Comparison of ENCODE assay signal across 8 mouse cellular contexts in the genomic region with DNA sequence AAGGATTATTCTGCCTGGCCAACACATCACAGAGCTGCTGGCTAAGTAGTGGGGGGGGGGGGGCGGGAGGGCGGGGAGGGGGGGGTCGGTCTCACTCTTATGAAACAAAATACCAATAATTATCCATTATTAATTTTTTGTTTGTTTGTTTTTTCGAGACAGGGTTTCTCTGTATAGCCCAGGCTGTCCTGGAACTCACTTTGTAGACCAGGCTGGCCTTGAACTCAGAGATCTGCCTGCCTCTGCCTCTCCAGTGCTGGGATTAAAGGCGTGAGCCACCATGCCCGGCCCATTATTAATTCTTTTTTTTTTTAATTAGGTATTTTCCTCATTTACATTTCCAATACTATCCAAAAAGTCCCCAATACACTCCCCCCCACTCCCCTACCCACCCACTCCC. TPM values are rescaled to one million over a fixed set of nuclear protein-coding genes. Genes with fewer than 3 reads are reported as not detected.
A peak's percentile ranks its signal among the peaks of the same experiment; 100 is the strongest.
DNase-seq lines count a peak whose midpoint lies in the region; ATAC-seq and TF ChIP-seq lines count a peak whose summit lies in the region.
"Not testable (repeated sequence)": the region's sequence is repeated elsewhere in the genome, so short reads cannot be mapped to it uniquely, and the experiment has no call there.

No protein-coding gene starts in this region.

- H3K9ac ChIP-seq in ES-Bruce4 (ENCODE audit: low read depth, poor library complexity, severe bottlenecking) = 0 out of 2 replicates have a peak overlapping the region, but pooled peaks have one; percentile 18
- peak overlapping the region; percentile 85 for H3K9ac ChIP-seq in embryonic facial prominence, embryonic 14.5 days (ENCODE audit: low read depth, low read length)
- H3K9ac ChIP-seq in heart, adult 2 months (ENCODE audit: low read depth, low read length) = peak overlapping the region; percentile 43; the same call in 1 of the 2 replicates
- H3K9ac ChIP-seq in hindbrain, embryonic 14.5 days = peak overlapping the region; percentile 81
- peak overlapping the region; percentile 76; the same call in 1 of the 2 replicates for H3K9ac ChIP-seq in liver, embryonic 15.5 days
- H3K9ac ChIP-seq in midbrain, embryonic 13.5 days (replicated peaks) = peak overlapping the region; percentile 89

- not testable (repeated sequence) for H3K27ac ChIP-seq in ES-Bruce4 (ENCODE audit: insufficient read depth, low read length); embryonic facial prominence, embryonic 14.5 days (replicated peaks; ENCODE audit: low read depth, low read length); heart, adult 2 months; liver, embryonic 15.5 days (replicated peaks); midbrain, embryonic 13.5 days; spleen, adult 2 months (ENCODE audit: insufficient read depth, low read length)
- peak overlapping the region; percentile 33; the same call in 1 of the 2 replicates for H3K27ac ChIP-seq in hindbrain, embryonic 14.5 days
- peak overlapping the region; percentile 82; the same call in 1 of the 2 replicates for H3K27ac ChIP-seq in layer of hippocampus, adult 2 months

- DNase-seq in embryonic facial prominence, embryonic 14.5 days (ENCODE audit: low spot score); heart, adult 2 months; hindbrain, embryonic 14.5 days (ENCODE audit: low spot score); layer of hippocampus, adult 2 months (ENCODE audit: low spot score in 2 of 2); spleen, adult 2 months (ENCODE audit: low read depth in 1 of 2, low spot score in 2 of 2): not testable (repeated sequence)

- peak overlapping the region; percentile 86 for H3K4me2 ChIP-seq in embryonic facial prominence, embryonic 14.5 days (ENCODE audit: low read depth, low read length)
- H3K4me2 ChIP-seq in hindbrain, embryonic 14.5 days (replicated peaks) = peak overlapping the region; percentile 94
- peak overlapping the region; percentile 96 for H3K4me2 ChIP-seq in liver, embryonic 15.5 days
- peak overlapping the region; percentile 93 for H3K4me2 ChIP-seq in midbrain, embryonic 13.5 days (replicated peaks)

- intact Hi-C loops in heart, adult 2 months (cut with DNase I) = loop anchor here (10.0 kb wide), 1 partner anchor 146 kb away; a partner anchor contains a TSS

- not testable (repeated sequence) for TF ChIP-seq EP300 in ES-Bruce4 (IDR thresholded peaks at IDR 0.05; ENCODE audit: insufficient read depth, low read depth, low read length); heart, adult 2 months (IDR thresholded peaks at IDR 0.05; ENCODE audit: insufficient read depth, low read depth, low read length)

- H3K9me3 ChIP-seq in ES-Bruce4 (replicated peaks; ENCODE audit: control insufficient read depth, insufficient read depth, low read length, poor library complexity, severe bottlenecking); embryonic facial prominence, embryonic 14.5 days (ENCODE audit: control insufficient read depth, low read length); hindbrain, embryonic 14.5 days (ENCODE audit: control insufficient read depth, low read length); liver, embryonic 15.5 days (replicated peaks); midbrain, embryonic 13.5 days: not testable (repeated sequence)

- not testable (repeated sequence) for ATAC-seq in embryonic facial prominence, embryonic 14.5 days (ENCODE audit: low read depth); hindbrain, embryonic 14.5 days (ENCODE audit: low FRiP score); liver, embryonic 15.5 days (ENCODE audit: insufficient read depth)
- peak; percentile 28; the same call in 1 of the 2 replicates for ATAC-seq in midbrain, embryonic 13.5 days

- TF ChIP-seq CTCF in ES-Bruce4 (IDR thresholded peaks at IDR 0.05; ENCODE audit: low read depth, low read length); heart, adult 2 months (IDR thresholded peaks at IDR 0.05); layer of hippocampus, adult 2 months (conservative IDR thresholded peaks at IDR 0.05); spleen, adult 2 months (IDR thresholded peaks at IDR 0.05; ENCODE audit: extremely low read depth, insufficient read depth, insufficient read length, insufficient replicate concordance): not testable (repeated sequence)

- WGBS in embryonic facial prominence, embryonic 14.5 days = 40% methylated on average over 6 of the region's 6 CpGs
- WGBS in heart, adult 2 months = 29% methylated on average over 6 of the region's 6 CpGs
- 35% methylated on average over 6 of the region's 6 CpGs for WGBS in hindbrain, embryonic 14.5 days
- WGBS in liver, embryonic 15.5 days (ENCODE audit: insufficient replicate concordance) = 20% methylated on average over 6 of the region's 6 CpGs
- 29% methylated on average over 6 of the region's 6 CpGs for WGBS in midbrain, embryonic 13.5 days
- 27% methylated on average over 6 of the region's 6 CpGs for WGBS in spleen, adult 2 months

- TF ChIP-seq POLR2A in ES-Bruce4 (IDR thresholded peaks at IDR 0.05; ENCODE audit: insufficient read depth, low read length); heart, adult 2 months (IDR thresholded peaks at IDR 0.05; ENCODE audit: insufficient read depth, low read depth, low read length); spleen, adult 2 months (IDR thresholded peaks at IDR 0.05; ENCODE audit: low read depth, low read length): not testable (repeated sequence)

- H3K27me3 ChIP-seq in ES-Bruce4 (ENCODE audit: control insufficient read depth, insufficient read depth, low read length, poor library complexity, severe bottlenecking); embryonic facial prominence, embryonic 14.5 days (replicated peaks; ENCODE audit: control insufficient read depth, insufficient read depth, low read length); heart, adult 2 months (ENCODE audit: control insufficient read depth, insufficient read depth, low read length); hindbrain, embryonic 14.5 days (ENCODE audit: control insufficient read depth, insufficient read depth, low read length); liver, embryonic 15.5 days; midbrain, embryonic 13.5 days; spleen, adult 2 months (ENCODE audit: control insufficient read depth, insufficient read depth, low read length): not testable (repeated sequence)

- H3K4me1 ChIP-seq in ES-Bruce4 (ENCODE audit: control insufficient read depth, insufficient read depth, low read length); embryonic facial prominence, embryonic 14.5 days (ENCODE audit: control insufficient read depth, insufficient read depth, low read length); heart, adult 2 months (ENCODE audit: control insufficient read depth, insufficient read depth, low read length); hindbrain, embryonic 14.5 days (replicated peaks; ENCODE audit: control insufficient read depth, insufficient read depth, low read length); spleen, adult 2 months (ENCODE audit: control insufficient read depth, insufficient read depth, insufficient read length): not testable (repeated sequence)
- peaks cover 21% of the 10 kb centered on the region for H3K4me1 ChIP-seq in liver, embryonic 15.5 days (replicated peaks)
- H3K4me1 ChIP-seq in midbrain, embryonic 13.5 days (replicated peaks) = peaks cover 22% of the 10 kb centered on the region

- peaks cover 42% of the 10 kb centered on the region for H3K36me3 ChIP-seq in ES-Bruce4 (ENCODE audit: control insufficient read depth, insufficient read depth, low read length, poor library complexity, severe bottlenecking)
- H3K36me3 ChIP-seq in embryonic facial prominence, embryonic 14.5 days (ENCODE audit: control insufficient read depth, insufficient read depth, low read length) = peaks cover 61% of the 10 kb centered on the region
- not testable (repeated sequence) for H3K36me3 ChIP-seq in heart, adult 2 months (ENCODE audit: control insufficient read depth, insufficient read depth, low read length)
- peaks cover 63% of the 10 kb centered on the region for H3K36me3 ChIP-seq in hindbrain, embryonic 14.5 days (replicated peaks; ENCODE audit: control insufficient read depth, insufficient read depth)
- peaks cover 72% of the 10 kb centered on the region for H3K36me3 ChIP-seq in liver, embryonic 15.5 days (replicated peaks)
- H3K36me3 ChIP-seq in midbrain, embryonic 13.5 days = peaks cover 71% of the 10 kb centered on the region
- peaks cover 25% of the 10 kb centered on the region for H3K36me3 ChIP-seq in spleen, adult 2 months (ENCODE audit: control insufficient read depth, insufficient read depth, low read length)

- not testable (repeated sequence) for H3K79me2 ChIP-seq in heart, adult 2 months (replicated peaks; ENCODE audit: control insufficient read depth, insufficient read depth, low read length)

- H3K4me3 ChIP-seq in ES-Bruce4 (ENCODE audit: low read depth, low read length) = peak overlapping the region; percentile 77
- H3K4me3 ChIP-seq in embryonic facial prominence, embryonic 14.5 days (ENCODE audit: low read depth, low read length) = peak overlapping the region; percentile 79
- peak overlapping the region; percentile 83 for H3K4me3 ChIP-seq in heart, adult 2 months
- H3K4me3 ChIP-seq in hindbrain, embryonic 14.5 days (replicated peaks; ENCODE audit: low read length) = peak overlapping the region; percentile 84
- peak overlapping the region; percentile 92 for H3K4me3 ChIP-seq in layer of hippocampus, adult 2 months
- peak overlapping the region; percentile 81 for H3K4me3 ChIP-seq in liver, embryonic 15.5 days (replicated peaks)
- H3K4me3 ChIP-seq in midbrain, embryonic 13.5 days (replicated peaks) = peak overlapping the region; percentile 81
- peak overlapping the region; percentile 79 for H3K4me3 ChIP-seq in spleen, adult 2 months (ENCODE audit: extremely low read depth, insufficient read depth, insufficient read length)

RNA-seq across cellular contexts. Expression of a gene that starts 0.4 kb away (rescaled TPM):
- 51.4 and 54.3 TPM in 2 replicates for polyA plus RNA-seq in ES-Bruce4 (2011; ENCODE audit: insufficient read depth, insufficient read length, low read depth, missing spikeins)
- 20.2 and 22.9 TPM in 2 replicates for polyA plus RNA-seq in embryonic facial prominence, embryonic 14.5 days (2014; fragmentation: Nextera tagmentation; extraction: Ambion mirVana)
- total RNA-seq in heart, adult 2 months (2021) = 1 to 10 TPM; 7.2 to 9.5 TPM
- polyA plus RNA-seq in heart, adult 2 months (2012; rRNA removed) = 20.4 and 24.3 TPM in 2 replicates
- 25.4 and 29.3 TPM in 2 replicates for polyA plus RNA-seq in hindbrain, embryonic 14.5 days (2014; fragmentation: Nextera tagmentation; extraction: Ambion mirVana)
- 10 to 100 TPM; 72.5 to 88.9 TPM for total RNA-seq in layer of hippocampus, adult 2 months (2021)
- 8.4 and 10.8 TPM in 2 replicates for polyA plus RNA-seq in liver, embryonic 15.5 days (2015; fragmentation: Nextera tagmentation; extraction: Ambion mirVana)
- 28.2 and 32.3 TPM in 2 replicates for polyA plus RNA-seq in midbrain, embryonic 13.5 days (2015; fragmentation: Nextera tagmentation; extraction: Ambion mirVana)
- 41.1 and 46.5 TPM in 2 replicates for polyA plus RNA-seq in spleen, adult 2 months (2012; rRNA removed)

RNA-seq across cellular contexts. Expression of a gene that starts 8.2 kb away (rescaled TPM):
- polyA plus RNA-seq in ES-Bruce4 (2011; ENCODE audit: insufficient read depth, insufficient read length, low read depth, missing spikeins) = 68.4 and 83.0 TPM in 2 replicates
- 102 and 109 TPM in 2 replicates for polyA plus RNA-seq in embryonic facial prominence, embryonic 14.5 days (2014; fragmentation: Nextera tagmentation; extraction: Ambion mirVana)
- 10 to 100 TPM; 40.5 to 46.9 TPM for total RNA-seq in heart, adult 2 months (2021)
- polyA plus RNA-seq in heart, adult 2 months (2012; rRNA removed) = 59.7 and 85.6 TPM in 2 replicates
- 134 and 141 TPM in 2 replicates for polyA plus RNA-seq in hindbrain, embryonic 14.5 days (2014; fragmentation: Nextera tagmentation; extraction: Ambion mirVana)
- 100 to 1,000 TPM; 159 to 168 TPM for total RNA-seq in layer of hippocampus, adult 2 months (2021)
- 38.2 and 42.8 TPM in 2 replicates for polyA plus RNA-seq in liver, embryonic 15.5 days (2015; fragmentation: Nextera tagmentation; extraction: Ambion mirVana)
- 165 and 166 TPM in 2 replicates for polyA plus RNA-seq in midbrain, embryonic 13.5 days (2015; fragmentation: Nextera tagmentation; extraction: Ambion mirVana)
- polyA plus RNA-seq in spleen, adult 2 months (2012; rRNA removed) = 60.1 and 70.5 TPM in 2 replicates

RNA-seq across cellular contexts. Expression of a gene that starts 8.3 kb away (rescaled TPM):
- polyA plus RNA-seq in ES-Bruce4 (2011; ENCODE audit: insufficient read depth, insufficient read length, low read depth, missing spikeins) = 161 and 167 TPM in 2 replicates
- polyA plus RNA-seq in embryonic facial prominence, embryonic 14.5 days (2014; fragmentation: Nextera tagmentation; extraction: Ambion mirVana) = 71.9 and 72.3 TPM in 2 replicates
- total RNA-seq in heart, adult 2 months (2021) = 100 to 1,000 TPM; 139 to 160 TPM
- polyA plus RNA-seq in heart, adult 2 months (2012; rRNA removed) = 69.1 and 123 TPM in 2 replicates
- polyA plus RNA-seq in hindbrain, embryonic 14.5 days (2014; fragmentation: Nextera tagmentation; extraction: Ambion mirVana) = 76.8 and 81.6 TPM in 2 replicates
- 100 to 1,000 TPM in 1 of 2 experiments, 10 to 100 TPM in 1; 89.2 to 100 TPM for total RNA-seq in layer of hippocampus, adult 2 months (2021)
- 61.5 and 61.6 TPM in 2 replicates for polyA plus RNA-seq in liver, embryonic 15.5 days (2015; fragmentation: Nextera tagmentation; extraction: Ambion mirVana)
- 107 and 110 TPM in 2 replicates for polyA plus RNA-seq in midbrain, embryonic 13.5 days (2015; fragmentation: Nextera tagmentation; extraction: Ambion mirVana)
- polyA plus RNA-seq in spleen, adult 2 months (2012; rRNA removed) = 17.6 and 21.2 TPM in 2 replicates

RNA-seq across cellular contexts. Expression of a gene that starts 20.2 kb away (rescaled TPM):
- not detected in 2 replicates for polyA plus RNA-seq in ES-Bruce4 (2011; ENCODE audit: insufficient read depth, insufficient read length, low read depth, missing spikeins)
- 1.3 and 2.1 TPM in 2 replicates for polyA plus RNA-seq in embryonic facial prominence, embryonic 14.5 days (2014; fragmentation: Nextera tagmentation; extraction: Ambion mirVana)
- total RNA-seq in heart, adult 2 months (2021) = 1 to 10 TPM; 1.0 to 1.2 TPM
- polyA plus RNA-seq in heart, adult 2 months (2012; rRNA removed) = 2.3 and 4.1 TPM in 2 replicates
- polyA plus RNA-seq in hindbrain, embryonic 14.5 days (2014; fragmentation: Nextera tagmentation; extraction: Ambion mirVana) = 1.9 and 2.1 TPM in 2 replicates
- 1 to 10 TPM; 1.5 to 2.1 TPM for total RNA-seq in layer of hippocampus, adult 2 months (2021)
- 2.3 and 2.9 TPM in 2 replicates for polyA plus RNA-seq in liver, embryonic 15.5 days (2015; fragmentation: Nextera tagmentation; extraction: Ambion mirVana)
- 1.4 and 2.3 TPM in 2 replicates for polyA plus RNA-seq in midbrain, embryonic 13.5 days (2015; fragmentation: Nextera tagmentation; extraction: Ambion mirVana)
- polyA plus RNA-seq in spleen, adult 2 months (2012; rRNA removed) = 11.9 and 17.7 TPM in 2 replicates

RNA-seq across cellular contexts. Expression of a gene that starts 28.1 kb away (rescaled TPM):
- 7.3 and 15.3 TPM in 2 replicates for polyA plus RNA-seq in ES-Bruce4 (2011; ENCODE audit: insufficient read depth, insufficient read length, low read depth, missing spikeins)
- polyA plus RNA-seq in embryonic facial prominence, embryonic 14.5 days (2014; fragmentation: Nextera tagmentation; extraction: Ambion mirVana) = 16.3 and 17.8 TPM in 2 replicates
- total RNA-seq in heart, adult 2 months (2021) = 10 to 100 TPM; 15.8 to 16.3 TPM
- polyA plus RNA-seq in heart, adult 2 months (2012; rRNA removed) = 22.1 and 23.6 TPM in 2 replicates
- polyA plus RNA-seq in hindbrain, embryonic 14.5 days (2014; fragmentation: Nextera tagmentation; extraction: Ambion mirVana) = 22.1 and 23.0 TPM in 2 replicates
- 10 to 100 TPM; 22.2 to 25.1 TPM for total RNA-seq in layer of hippocampus, adult 2 months (2021)
- 6.0 and 6.1 TPM in 2 replicates for polyA plus RNA-seq in liver, embryonic 15.5 days (2015; fragmentation: Nextera tagmentation; extraction: Ambion mirVana)
- polyA plus RNA-seq in midbrain, embryonic 13.5 days (2015; fragmentation: Nextera tagmentation; extraction: Ambion mirVana) = 28.0 and 28.6 TPM in 2 replicates
- polyA plus RNA-seq in spleen, adult 2 months (2012; rRNA removed) = 22.8 and 26.1 TPM in 2 replicates

Comparison
In these comparisons a context has a peak if more than half of its experiments do, and no peak if none do; other contexts are left out.
1. H3K9ac ChIP-seq: peak in every context shown above with its lines; median percentile 89 in midbrain, embryonic 13.5 days; 85 in embryonic facial prominence, embryonic 14.5 days; 81 in hindbrain, embryonic 14.5 days; 76 in liver, embryonic 15.5 days; 43 in heart, adult 2 months; 18 in ES-Bruce4.